In genomic region chr10:21465362-21465761, GRCm38 (mm10) we compare ENCODE assay signal across 8 mouse cellular contexts.
A peak's percentile ranks its signal among the peaks of the same experiment; 100 is the strongest.
DNase-seq lines count a peak whose midpoint lies in the region; ATAC-seq and TF ChIP-seq lines count a peak whose summit lies in the region.

No protein-coding gene starts in this region.

- TF ChIP-seq RAD21 in MEL (IDR thresholded peaks at IDR 0.05; ENCODE audit: low read depth, low read length): peak; percentile 99

- no peaks in the 10 kb centered on the region for H3K79me2 ChIP-seq in MEL (ENCODE audit: control insufficient read depth, insufficient read depth, low read length, poor library complexity)

- no peak overlapping the region for H3K4me2 ChIP-seq in lung, postnatal 0 days (replicated peaks; ENCODE audit: low read depth, low read length)

- no peak overlapping the region for H3K4me3 ChIP-seq in MEL (ENCODE audit: control insufficient read depth in 1 of 2, insufficient read depth in 1 of 2, low read depth in 2 of 2, low read length in 2 of 2)
- peak overlapping the region; percentile 6 for H3K4me3 ChIP-seq in cerebellum, adult 2 months (replicated peaks; ENCODE audit: insufficient read depth, low read depth, low read length)
- 0 out of 2 replicates have a peak overlapping the region, but pooled peaks have one; percentile 11 for H3K4me3 ChIP-seq in hindbrain, embryonic 10.5 days
- H3K4me3 ChIP-seq in lung, postnatal 0 days (ENCODE audit: low read depth, low read length): no peak overlapping the region

- TF ChIP-seq EP300 in MEL (IDR thresholded peaks at IDR 0.05; ENCODE audit: low read depth in 1 of 2, low read length in 2 of 2): no peak
- no peak for TF ChIP-seq EP300 in lung, postnatal 0 days (IDR thresholded peaks at IDR 0.05)

- H3K9me3 ChIP-seq in MEL (replicated peaks; ENCODE audit: insufficient read depth, low read length): no peaks in the 10 kb centered on the region
- H3K9me3 ChIP-seq in hindbrain, embryonic 10.5 days: no peaks in the 10 kb centered on the region
- H3K9me3 ChIP-seq in lung, postnatal 0 days (ENCODE audit: low read length): no peaks in the 10 kb centered on the region

- peak; percentile 86 for DNase-seq in MEL (ENCODE audit: low read depth, low spot score)
- peak; percentile 76 to 81 for DNase-seq in cerebellum, adult 2 months
- DNase-seq in hindbrain, embryonic 10.5 days (ENCODE audit: low spot score): peak; percentile 77
- DNase-seq in layer of hippocampus, adult 9-10 months (ENCODE audit: low spot score): peak; percentile 85
- peak; percentile 92 for DNase-seq in lung, postnatal 0 days (ENCODE audit: low spot score)
- DNase-seq in ovary, postnatal 36 days (ENCODE audit: low spot score): peak; percentile 67
- DNase-seq in thymus, postnatal 14 days: peak; percentile 89

- peak; percentile 79 to 97 (median 96); a peak in 5 of 6 replicates for TF ChIP-seq CTCF in MEL (IDR thresholded peaks at IDR 0.05 in 2 of 3, conservative IDR thresholded peaks at IDR 0.05 in 1 of 3; ENCODE audit: control insufficient read depth in 1 of 3, insufficient read depth in 1 of 3, low read depth in 2 of 3, low read length in 3 of 3, poor library complexity in 1 of 3, severe bottlenecking in 1 of 3)
- peak; percentile 90 for TF ChIP-seq CTCF in cerebellum, adult 2 months (IDR thresholded peaks at IDR 0.05; ENCODE audit: borderline replicate concordance, insufficient read depth, low read depth, low read length)
- peak; percentile 97 for TF ChIP-seq CTCF in lung, postnatal 0 days (IDR thresholded peaks at IDR 0.05)

- H3K27me3 ChIP-seq in MEL (ENCODE audit: control insufficient read depth in 1 of 2, insufficient read depth in 2 of 2, low read length in 2 of 2): no peaks in the 10 kb centered on the region
- no peaks in the 10 kb centered on the region for H3K27me3 ChIP-seq in cerebellum, adult 2 months (ENCODE audit: control insufficient read depth, insufficient read depth, low read length)
- peaks cover 35% of the 10 kb centered on the region for H3K27me3 ChIP-seq in hindbrain, embryonic 10.5 days (ENCODE audit: insufficient read depth, poor library complexity, severe bottlenecking)
- no peaks in the 10 kb centered on the region for H3K27me3 ChIP-seq in lung, postnatal 0 days (replicated peaks; ENCODE audit: insufficient read depth, low read length)

- TF ChIP-seq POLR2A in MEL (IDR thresholded peaks at IDR 0.05; ENCODE audit: control insufficient read depth in 1 of 2, insufficient read depth in 1 of 2, low read depth in 1 of 2, low read length in 2 of 2, poor library complexity in 1 of 2): no peak
- no peak for TF ChIP-seq POLR2A in cerebellum, adult 2 months (IDR thresholded peaks at IDR 0.05; ENCODE audit: borderline replicate concordance, insufficient read depth, low read length)

- WGBS in cerebellum, adult 2 months: 1% methylated on average over 15 of the region's 15 CpGs
- 2% methylated on average over 15 of the region's 15 CpGs for WGBS in hindbrain, embryonic 10.5 days
- WGBS in lung, postnatal 0 days: 3% methylated on average over 15 of the region's 15 CpGs

- H3K36me3 ChIP-seq in MEL (ENCODE audit: control insufficient read depth in 1 of 2, insufficient read depth in 2 of 2, low read length in 2 of 2): no peaks in the 10 kb centered on the region; a peak in 1 of 4 replicates
- H3K36me3 ChIP-seq in hindbrain, embryonic 10.5 days: no peaks in the 10 kb centered on the region
- H3K36me3 ChIP-seq in lung, postnatal 0 days (ENCODE audit: insufficient read depth, low read length): no peaks in the 10 kb centered on the region

- H3K4me1 ChIP-seq in MEL (ENCODE audit: control insufficient read depth in 1 of 2, insufficient read depth in 2 of 2, low read length in 2 of 2): 0 out of 4 replicates have a peak, but pooled peaks cover 0 to 3% of the 10 kb centered on the region in 2 experiments
- no peaks in the 10 kb centered on the region for H3K4me1 ChIP-seq in cerebellum, adult 2 months (ENCODE audit: control insufficient read depth, insufficient read depth, low read length)
- peaks cover 4% of the 10 kb centered on the region; the same call in 1 of the 2 replicates for H3K4me1 ChIP-seq in hindbrain, embryonic 10.5 days (replicated peaks)
- H3K4me1 ChIP-seq in lung, postnatal 0 days (ENCODE audit: insufficient read depth, low read depth, low read length): no peaks in the 10 kb centered on the region

- H3K27ac ChIP-seq in MEL (ENCODE audit: control insufficient read depth, low read depth, low read length): no peak overlapping the region
- no peak overlapping the region for H3K27ac ChIP-seq in cerebellum, adult 2 months (ENCODE audit: insufficient read depth, low read length)
- H3K27ac ChIP-seq in hindbrain, embryonic 10.5 days: no peak overlapping the region
- no peak overlapping the region for H3K27ac ChIP-seq in lung, postnatal 0 days (ENCODE audit: low read length)

- peak; percentile 82 for ATAC-seq in frontal cortex, adult (ENCODE audit: low TSS enrichment)
- ATAC-seq in lung, postnatal 0 days: peak; percentile 82

- no peak overlapping the region for H3K9ac ChIP-seq in MEL (ENCODE audit: control insufficient read depth, low read depth, low read length, poor library complexity, severe bottlenecking)
- no peak overlapping the region for H3K9ac ChIP-seq in lung, postnatal 0 days (replicated peaks; ENCODE audit: low read depth)

TF ChIP-seq in MEL, 35 proteins besides CTCF, POLR2A, EP300 and RAD21:
- TF ChIP-seq ZC3H11A (IDR thresholded peaks at IDR 0.05; ENCODE audit: low read depth, low read length): peak; percentile 97
- no peak for TF ChIP-seq CHD1 (IDR thresholded peaks at IDR 0.05; ENCODE audit: low read depth, low read length)
- no peak for TF ChIP-seq ELF1 (IDR thresholded peaks at IDR 0.05; ENCODE audit: low read depth, low read length)
- no peak for TF ChIP-seq MAFK (IDR thresholded peaks at IDR 0.05; ENCODE audit: borderline replicate concordance, low read depth, low read length)
- no peak for TF ChIP-seq MYB (IDR thresholded peaks at IDR 0.05; ENCODE audit: low read depth, low read length)
- TF ChIP-seq SMC3 (IDR thresholded peaks at IDR 0.05; ENCODE audit: low read depth, low read length): peak; percentile 98
TF ChIP-seq in MEL: peak in this region for 2.

Comparison
In these comparisons a context has a peak if more than half of its experiments do, and no peak if none do; other contexts are left out.
1. H3K4me3 ChIP-seq: peak in cerebellum, adult 2 months (single experiment) and hindbrain, embryonic 10.5 days (single experiment); none in MEL (0 of 2) and lung, postnatal 0 days (single experiment).
2. Peak in every context shown above with its lines, with median percentiles within 50 percentile points of each other: DNase-seq and CTCF ChIP-seq.